Mouse (Mus musculus) neutrophil, adult 83 days (primary cell): ENCODE results near the gene Tbc1d8b. TPM values are rescaled to one million over a fixed set of nuclear protein-coding genes. Genes with fewer than 3 reads are reported as not detected.

Experiments used
- total RNA-seq, 2 experiments: library from RNA; stranded (reverse); gene quantifications; one replicate each; pipeline ENCODE4 v1.2.4; 2023

The Tbc1d8b gene
- 1 to 10 TPM; 4.4 to 5.3 TPM for total RNA-seq

DNA sequence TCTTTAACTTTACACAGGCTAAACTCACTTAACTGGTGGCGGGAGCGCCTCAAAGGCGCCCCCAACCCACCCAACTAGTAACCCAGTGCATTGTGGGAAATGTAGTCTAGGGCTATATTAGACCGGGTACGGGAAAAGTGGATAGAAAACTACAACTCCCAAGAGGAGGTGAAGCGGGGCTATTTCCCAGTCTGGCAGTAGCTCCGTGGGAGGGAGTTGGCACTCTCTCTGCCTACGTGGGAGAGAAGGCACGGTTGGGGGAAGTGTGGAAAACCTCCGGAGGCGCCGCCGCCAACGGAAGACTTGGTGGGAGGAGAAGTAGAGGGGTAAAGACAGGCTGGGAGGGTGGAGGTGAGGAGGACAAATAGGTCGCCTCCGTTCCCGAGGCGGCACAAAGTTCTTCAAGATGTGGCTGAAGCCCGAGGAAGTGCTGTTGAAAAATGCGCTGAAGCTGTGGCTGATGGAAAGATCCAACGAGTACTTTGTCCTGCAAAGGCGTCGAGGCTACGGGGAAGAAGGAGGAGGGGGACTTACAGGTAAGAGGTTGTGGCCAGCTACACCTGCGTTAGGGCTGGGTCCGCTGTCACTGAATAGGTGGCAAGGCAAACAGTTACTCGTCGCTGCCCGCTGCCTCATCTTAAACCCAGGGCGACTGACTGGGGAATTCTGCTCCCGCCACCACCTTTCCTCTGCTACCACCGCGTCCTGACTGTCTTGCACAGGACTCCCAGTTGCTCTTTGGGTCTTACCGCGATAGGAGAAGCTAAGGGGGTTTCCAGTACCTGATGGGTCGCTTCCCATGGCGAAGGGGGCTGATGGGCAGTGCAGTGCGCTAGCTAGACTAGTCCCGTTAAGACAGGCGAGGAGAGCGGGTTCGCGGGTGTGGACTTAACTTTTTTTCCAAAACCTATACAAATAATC, at the start of gene Tbc1d8b:
TSS of gene Tbc1d8b (plus strand) at position 222 of the 921 bp plus-strand sequence.

GRCm38 (mm10) chrX:139714381-139714780, 29.6 kb downstream of the Tbc1d8b start, which contains the start of gene Gm15013:
Gene Gm15013 (minus strand): TSS chrX:139714481.

GRCm38 (mm10) chrX:139782278-139783044, 97.7 kb downstream of the Tbc1d8b start, which contains the start of gene Ripply1:
Gene Ripply1 (minus strand): TSS chrX:139782353.

GRCm38 (mm10) chrX:139800406-139800878, 115.6 kb downstream of the Tbc1d8b start, which contains the start of gene Cldn2:
Gene Cldn2 (plus strand): TSS chrX:139800828.

Other genes with a start within 250 kb of the Tbc1d8b start
- under 1 TPM in 1 of 2 experiments, not detected in 1; 0.09 TPM for gene D330045A20Rik, start 204.6 kb upstream of the Tbc1d8b start, total RNA-seq
- 1 to 10 TPM; 2.0 to 2.1 TPM for gene Rnf128, start 121.7 kb upstream of the Tbc1d8b start, total RNA-seq
- gene Gm15013, start 29.5 kb downstream of the Tbc1d8b start, total RNA-seq: not detected
- not detected for gene Ripply1, start 97.4 kb downstream of the Tbc1d8b start, total RNA-seq
- gene Cldn2, start 115.8 kb downstream of the Tbc1d8b start, total RNA-seq: not detected
- gene Morc4, start 186.7 kb downstream of the Tbc1d8b start, total RNA-seq: 1 to 10 TPM in 1 of 2 experiments, under 1 TPM in 1; 0.15 to 1.1 TPM